Comparison of ENCODE assay signal across 9 mouse cellular contexts in the genomic region with DNA sequence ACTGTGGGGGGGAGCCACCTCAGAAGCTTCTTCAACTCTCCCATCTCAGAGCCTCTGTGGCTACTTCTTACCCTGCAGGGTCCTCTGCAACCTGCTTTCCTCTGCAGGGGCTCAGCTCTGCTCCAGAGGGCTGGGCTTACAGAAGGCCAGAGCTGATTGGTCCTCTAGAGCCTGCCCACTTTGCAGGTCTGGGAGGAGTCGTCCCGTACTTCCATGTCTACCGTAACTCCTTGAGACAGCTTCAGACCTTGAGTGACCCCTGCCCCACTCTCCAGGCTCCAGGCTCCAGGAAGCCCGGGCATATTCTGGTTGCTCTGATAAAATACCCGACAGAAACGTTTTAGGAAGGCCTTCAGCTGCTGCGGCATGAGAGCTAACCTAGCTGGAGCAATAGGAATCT.
DNase-seq lines count a peak whose midpoint lies in the region; ATAC-seq and TF ChIP-seq lines count a peak whose summit lies in the region.
"Had no signal": no experiment of that assay in that cellular context is flagged by ENCODE, and none has a peak within 500 bp of the region (broad histone marks: within the 10 kb centered on the region; RNA-seq: fewer than 3 reads in every experiment).

No protein-coding gene starts in this region.

- H3K36me3 ChIP-seq in heart, embryonic 16.5 days (ENCODE audit: control insufficient read depth, insufficient read depth), result no peaks in the 10 kb centered on the region
- H3K36me3 ChIP-seq in heart, adult 2 months (ENCODE audit: control insufficient read depth, insufficient read depth, low read length), result no peaks in the 10 kb centered on the region
- no peaks in the 10 kb centered on the region for H3K36me3 ChIP-seq in embryonic facial prominence, embryonic 11.5 days (replicated peaks; ENCODE audit: control insufficient read depth, insufficient read depth, low read depth, low read length)
- no peaks in the 10 kb centered on the region for H3K36me3 ChIP-seq in kidney, embryonic 16.5 days (ENCODE audit: insufficient read depth, low read length)
- H3K36me3 ChIP-seq in midbrain, embryonic 16.5 days (ENCODE audit: control insufficient read depth, insufficient read depth, low read length), result no peaks in the 10 kb centered on the region
- H3K36me3 ChIP-seq: liver, embryonic 15.5 days had no signal

- ATAC-seq in heart, embryonic 16.5 days (replicated peaks; ENCODE audit: extremely low read depth, insufficient read depth, low FRiP score), result no peak
- no peak; the same call in 1 of the 2 replicates for ATAC-seq in embryonic facial prominence, embryonic 11.5 days (replicated peaks; ENCODE audit: insufficient number of reproducible peaks, low FRiP score, low TSS enrichment, low read depth)
- ATAC-seq in kidney, embryonic 16.5 days (ENCODE audit: low FRiP score, low TSS enrichment), result peak; percentile 74
- peak; percentile 30; the same call in 1 of the 2 replicates for ATAC-seq in midbrain, embryonic 16.5 days

- peak overlapping the region; percentile 35; the same call in 1 of the 2 replicates for H3K9ac ChIP-seq in heart, embryonic 16.5 days (ENCODE audit: low read length)
- no peak overlapping the region for H3K9ac ChIP-seq in heart, adult 2 months (ENCODE audit: low read depth, low read length)
- H3K9ac ChIP-seq in embryonic facial prominence, embryonic 11.5 days (replicated peaks; ENCODE audit: low read length), result no peak overlapping the region
- 0 out of 2 replicates have a peak overlapping the region, but pooled peaks have one; percentile 36 for H3K9ac ChIP-seq in kidney, embryonic 16.5 days (replicated peaks; ENCODE audit: low read length)
- H3K9ac ChIP-seq in midbrain, embryonic 16.5 days (ENCODE audit: low read depth, low read length), result no peak overlapping the region
- H3K9ac ChIP-seq: liver, embryonic 15.5 days had no signal

- no peak overlapping the region for H3K27ac ChIP-seq in heart, embryonic 16.5 days (ENCODE audit: low read length)
- H3K27ac ChIP-seq in heart, adult 2 months, result no peak overlapping the region
- H3K27ac ChIP-seq in embryonic facial prominence, embryonic 11.5 days (replicated peaks; ENCODE audit: low read depth, low read length), result no peak overlapping the region
- no peak overlapping the region for H3K27ac ChIP-seq in kidney, embryonic 16.5 days (ENCODE audit: low read length)
- H3K27ac ChIP-seq in midbrain, embryonic 16.5 days (ENCODE audit: low read length), result no peak overlapping the region
- H3K27ac ChIP-seq: liver, embryonic 15.5 days had no signal

- peak overlapping the region; percentile 24; the same call in 1 of the 2 replicates for H3K4me3 ChIP-seq in heart, embryonic 16.5 days (ENCODE audit: low read length)
- H3K4me3 ChIP-seq in heart, adult 2 months, result no peak overlapping the region
- H3K4me3 ChIP-seq in embryonic facial prominence, embryonic 11.5 days (ENCODE audit: low read depth, low read length), result no peak overlapping the region
- peak overlapping the region; percentile 15 for H3K4me3 ChIP-seq in kidney, embryonic 16.5 days (ENCODE audit: low read length)
- H3K4me3 ChIP-seq in midbrain, embryonic 16.5 days (ENCODE audit: low read depth, low read length), result no peak overlapping the region
- H3K4me3 ChIP-seq: liver, embryonic 15.5 days had no signal

- no peak for TF ChIP-seq POLR2A in heart, adult 2 months (IDR thresholded peaks at IDR 0.05; ENCODE audit: insufficient read depth, low read depth, low read length)

- no peaks in the 10 kb centered on the region for H3K9me3 ChIP-seq in heart, embryonic 16.5 days (replicated peaks; ENCODE audit: control insufficient read depth, low read length)
- no peaks in the 10 kb centered on the region for H3K9me3 ChIP-seq in embryonic facial prominence, embryonic 11.5 days (replicated peaks; ENCODE audit: control insufficient read depth, low read length)
- no peaks in the 10 kb centered on the region for H3K9me3 ChIP-seq in kidney, embryonic 16.5 days (ENCODE audit: low read length)
- H3K9me3 ChIP-seq in midbrain, embryonic 16.5 days (replicated peaks; ENCODE audit: control insufficient read depth, low read length, poor library complexity, severe bottlenecking), result no peaks in the 10 kb centered on the region
- H3K9me3 ChIP-seq: liver, embryonic 15.5 days had no signal

- intact Hi-C loops in heart, adult 2 months (cut with DNase I), result loop anchor here (5.0 kb wide), 1 partner anchor 158 kb away; a partner anchor contains a TSS
- intact Hi-C loops in gastrocnemius, postnatal 14 days (cut with DNase I; ENCODE audit: low total_unique reads), result loop anchor here (2.0 to 5.0 kb wide), 2 partner anchors 55 to 158 kb away; a partner anchor contains a TSS

- H3K4me2 ChIP-seq in heart, embryonic 16.5 days (ENCODE audit: low read depth, low read length), result peak overlapping the region; percentile 54
- H3K4me2 ChIP-seq in embryonic facial prominence, embryonic 11.5 days (ENCODE audit: low read depth, low read length), result 0 out of 2 replicates have a peak overlapping the region, but pooled peaks have one; percentile 17
- peak overlapping the region; percentile 42 for H3K4me2 ChIP-seq in kidney, embryonic 16.5 days (replicated peaks; ENCODE audit: low read depth, low read length)
- H3K4me2 ChIP-seq in midbrain, embryonic 16.5 days (ENCODE audit: low read length), result peak overlapping the region; percentile 17; the same call in 1 of the 2 replicates
- H3K4me2 ChIP-seq: liver, embryonic 15.5 days had no signal

- no peaks in the 10 kb centered on the region for H3K4me1 ChIP-seq in heart, embryonic 16.5 days (ENCODE audit: control insufficient read depth, insufficient read depth, low read length)
- no peaks in the 10 kb centered on the region for H3K4me1 ChIP-seq in heart, adult 2 months (ENCODE audit: control insufficient read depth, insufficient read depth, low read length)
- H3K4me1 ChIP-seq in embryonic facial prominence, embryonic 11.5 days (ENCODE audit: control insufficient read depth, insufficient read depth, low read length), result no peaks in the 10 kb centered on the region
- H3K4me1 ChIP-seq in kidney, embryonic 16.5 days (ENCODE audit: insufficient read depth, low read length), result peaks cover 5% of the 10 kb centered on the region; the same call in 1 of the 2 replicates
- no peaks in the 10 kb centered on the region; the same call in 1 of the 2 replicates for H3K4me1 ChIP-seq in midbrain, embryonic 16.5 days (ENCODE audit: control insufficient read depth, insufficient read depth, low read length)

- no peaks in the 10 kb centered on the region for H3K79me2 ChIP-seq in heart, adult 2 months (replicated peaks; ENCODE audit: control insufficient read depth, insufficient read depth, low read length)

- WGBS in heart, embryonic 16.5 days, result 9% methylated on average over 7 of the region's 7 CpGs
- WGBS in heart, adult 2 months, result 8% methylated on average over 7 of the region's 7 CpGs
- WGBS in embryonic facial prominence, embryonic 11.5 days, result 8% methylated on average over 7 of the region's 7 CpGs
- WGBS in kidney, embryonic 16.5 days, result 8% methylated on average over 7 of the region's 7 CpGs
- WGBS in midbrain, embryonic 16.5 days, result 15% methylated on average over 7 of the region's 7 CpGs

- TF ChIP-seq EP300 in heart, adult 2 months (IDR thresholded peaks at IDR 0.05; ENCODE audit: insufficient read depth, low read depth, low read length), result no peak

- H3K27me3 ChIP-seq in heart, embryonic 16.5 days (ENCODE audit: control insufficient read depth, insufficient read depth, low read length), result peaks cover 2% of the 10 kb centered on the region
- H3K27me3 ChIP-seq in heart, adult 2 months (ENCODE audit: control insufficient read depth, insufficient read depth, low read length), result no peaks in the 10 kb centered on the region
- no peaks in the 10 kb centered on the region for H3K27me3 ChIP-seq in embryonic facial prominence, embryonic 11.5 days (ENCODE audit: control insufficient read depth, insufficient read depth, low read length)
- H3K27me3 ChIP-seq in kidney, embryonic 16.5 days (ENCODE audit: insufficient read depth, low read length), result no peaks in the 10 kb centered on the region
- H3K27me3 ChIP-seq in midbrain, embryonic 16.5 days (ENCODE audit: control insufficient read depth, insufficient read depth, low read depth, low read length), result no peaks in the 10 kb centered on the region
- H3K27me3 ChIP-seq: liver, embryonic 15.5 days had no signal

- no peak for DNase-seq in heart, adult 2 months
- DNase-seq in embryonic facial prominence, embryonic 11.5 days (ENCODE audit: low spot score), result peak; percentile 48
- no peak for DNase-seq in right cerebral cortex, postnatal 4 days
- no peak for DNase-seq in gastrocnemius, postnatal 14 days
- DNase-seq in MN1 (ENCODE audit: low spot score), result no peak

- no peak for TF ChIP-seq CTCF in heart, adult 2 months (IDR thresholded peaks at IDR 0.05)

Comparison
In these comparisons a context has a peak if more than half of its experiments do, and no peak if none do; other contexts are left out.
1. H3K4me3 ChIP-seq: peak in heart, embryonic 16.5 days (single experiment) and kidney, embryonic 16.5 days (single experiment); none in heart, adult 2 months (single experiment), embryonic facial prominence, embryonic 11.5 days (single experiment) and midbrain, embryonic 16.5 days (single experiment).
2. H3K9ac ChIP-seq: peak in heart, embryonic 16.5 days (single experiment) and kidney, embryonic 16.5 days (single experiment); none in heart, adult 2 months (single experiment), embryonic facial prominence, embryonic 11.5 days (single experiment) and midbrain, embryonic 16.5 days (single experiment).
3. ATAC-seq: peak in kidney, embryonic 16.5 days (single experiment) and midbrain, embryonic 16.5 days (single experiment); none in heart, embryonic 16.5 days (single experiment) and embryonic facial prominence, embryonic 11.5 days (single experiment).
4. Peak in every context shown above with its lines, with median percentiles within 50 percentile points of each other: H3K4me2 ChIP-seq.